Mouse (Mus musculus) hindlimb bud, embryonic 11.5 days (tissue): ENCODE results near the gene Cyb561.

Experiments used
- DNase-seq: peaks from one replicate; pipeline ENCODE4 v3.0.0-alpha.2; 2012; ENCODE audit warnings: low read depth, low spot score; ENCODE audit errors: extremely low spot score

Cyb561 gene

GRCm38 (mm10) chr11:105952911-105953386, at the start of gene Cyb561:
TSS of gene Cyb561 (minus strand) at chr11:105953336.
- DNase-seq = no peak

DNA sequence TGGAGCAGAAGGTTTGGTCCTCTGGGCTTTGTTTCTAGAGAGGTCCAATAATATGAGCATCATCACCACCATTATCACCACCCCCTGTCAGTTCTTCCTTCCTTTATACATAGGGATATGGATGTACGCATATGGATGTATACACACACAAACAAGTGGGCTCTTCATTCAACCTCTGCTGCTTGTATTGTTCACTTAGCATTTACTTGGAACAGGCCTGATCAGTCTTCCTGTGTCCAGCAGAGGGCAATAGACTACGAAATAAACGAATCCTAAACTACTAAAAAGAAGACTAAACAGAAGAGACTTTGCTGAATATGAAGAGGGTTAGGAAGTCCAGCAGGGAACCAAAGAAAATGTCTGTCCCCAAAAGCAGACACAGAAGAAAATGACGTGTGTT, 48.6 kb upstream of the Cyb561 start:
- DNase-seq = no peak

GRCm38 (mm10) chr11:106000062-106000461, 46.9 kb upstream of the Cyb561 start:
- no peak for DNase-seq

DNA sequence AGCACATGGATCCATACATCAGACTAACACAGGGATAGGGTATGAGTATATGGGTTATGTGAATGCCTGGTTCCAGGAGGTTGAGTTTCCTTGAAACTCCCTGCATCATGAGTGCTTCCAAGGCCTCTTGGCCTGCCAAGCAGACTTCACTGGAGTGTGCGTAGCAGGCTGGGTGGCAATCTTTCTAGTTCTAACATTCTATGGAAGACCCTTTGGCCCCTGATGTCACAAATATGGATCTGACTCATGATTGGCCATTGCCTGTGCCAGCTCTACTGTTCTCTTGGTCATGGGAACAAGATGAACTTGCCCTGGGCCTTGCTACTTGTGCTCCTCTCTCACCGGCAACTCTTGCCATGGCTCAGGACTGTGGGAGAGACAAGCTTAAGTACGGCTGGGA, 41.2 kb upstream of the Cyb561 start, which contains the start of gene Ace3:
TSS of gene Ace3 (plus strand) at position 301 of the 400 bp plus-strand sequence.
- DNase-seq = no peak

- no peak for DNase-seq
Observed at GRCm38 (mm10) chr11:105990231-105990630, 37.1 kb upstream of the Cyb561 start.

GRCm38 (mm10) chr11:105989446-105989845, 36.3 kb upstream of the Cyb561 start:
- DNase-seq = no peak

- DNase-seq = no peak
Observed at GRCm38 (mm10) chr11:105987446-105987845, 34.3 kb upstream of the Cyb561 start.

GRCm38 (mm10) chr11:105984452-105984851, 31.3 kb upstream of the Cyb561 start:
- no peak for DNase-seq

- DNase-seq = no peak
Observed at GRCm38 (mm10) chr11:105978634-105979033, 25.5 kb upstream of the Cyb561 start.

DNA sequence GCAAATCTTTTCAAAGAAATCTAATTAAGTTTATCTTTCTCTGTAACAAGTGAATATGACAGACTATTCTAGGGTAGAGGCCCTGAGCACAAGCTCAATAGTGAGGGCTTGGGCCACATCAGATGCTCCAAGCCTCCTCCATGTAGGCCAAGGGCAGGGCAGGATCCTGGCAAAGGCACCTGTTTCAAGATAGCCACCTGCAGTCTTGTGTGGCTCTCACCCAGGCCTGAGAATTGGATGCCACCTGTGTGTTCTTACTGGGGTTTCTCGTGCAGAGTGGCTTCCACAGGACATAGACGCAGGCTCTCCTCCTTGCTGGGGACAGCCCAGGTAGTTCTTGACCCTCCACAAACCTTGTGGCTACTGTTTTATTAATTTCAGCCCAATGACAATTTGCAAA, 25.1 kb upstream of the Cyb561 start:
- no peak for DNase-seq

DNA sequence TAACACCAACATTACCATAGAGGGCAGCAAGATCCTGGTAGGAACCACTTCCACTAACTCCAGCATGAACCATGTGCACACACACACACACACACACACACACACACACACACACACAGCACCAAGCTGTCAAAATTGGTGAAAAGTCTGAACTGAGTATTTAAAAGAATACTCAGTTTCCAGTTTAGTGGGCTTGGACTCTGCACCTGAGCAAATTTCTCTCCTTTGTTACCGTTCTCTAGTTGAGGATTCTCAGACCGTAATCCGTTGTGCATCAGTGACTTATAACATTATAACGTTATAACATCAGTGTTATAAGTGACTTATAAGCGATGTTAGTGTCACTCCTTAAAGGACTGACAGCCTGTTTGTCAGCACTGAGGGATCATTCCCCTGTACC, 22.5 kb upstream of the Cyb561 start:
- DNase-seq = no peak

DNA sequence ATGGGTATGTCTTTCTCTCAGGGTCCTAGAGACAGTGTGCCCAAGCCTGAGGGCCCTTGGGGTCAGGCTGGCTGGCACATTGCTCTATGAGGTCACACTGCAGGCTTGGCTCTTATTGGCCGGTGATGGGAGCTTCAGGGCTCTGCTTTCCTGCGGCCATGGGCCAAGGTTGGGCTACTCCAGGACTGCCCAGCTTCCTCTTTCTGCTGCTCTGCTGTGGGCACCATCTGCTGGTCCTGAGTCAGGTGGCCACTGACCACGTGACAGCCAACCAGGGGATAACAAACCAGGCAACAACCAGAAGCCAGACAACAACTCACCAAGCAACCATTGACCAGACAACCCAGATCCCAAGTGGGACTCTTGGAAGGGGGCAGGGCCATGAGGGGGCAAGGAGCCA, 21.9 kb upstream of the Cyb561 start:
- DNase-seq = no peak

DNA sequence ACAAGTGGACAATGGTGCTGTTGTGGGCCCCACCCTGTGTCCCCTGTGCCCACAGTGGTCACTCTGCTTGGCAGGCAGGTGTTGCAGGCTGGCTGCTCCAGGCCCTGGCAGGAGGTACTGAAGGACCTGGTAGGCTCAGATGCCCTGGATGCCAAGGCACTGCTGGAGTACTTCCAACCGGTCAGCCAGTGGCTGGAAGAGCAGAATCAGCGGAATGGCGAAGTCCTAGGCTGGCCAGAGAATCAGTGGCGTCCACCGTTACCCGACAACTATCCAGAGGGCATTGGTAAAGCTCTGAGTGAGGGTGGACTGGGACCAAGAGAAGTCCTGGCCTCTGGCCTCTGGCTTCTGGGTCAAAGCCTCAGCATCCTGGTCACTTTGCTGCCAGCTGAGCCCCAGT, 21.5 kb upstream of the Cyb561 start:
- DNase-seq = no peak

GRCm38 (mm10) chr11:105969516-105969915, 16.4 kb upstream of the Cyb561 start:
- DNase-seq = no peak

DNA sequence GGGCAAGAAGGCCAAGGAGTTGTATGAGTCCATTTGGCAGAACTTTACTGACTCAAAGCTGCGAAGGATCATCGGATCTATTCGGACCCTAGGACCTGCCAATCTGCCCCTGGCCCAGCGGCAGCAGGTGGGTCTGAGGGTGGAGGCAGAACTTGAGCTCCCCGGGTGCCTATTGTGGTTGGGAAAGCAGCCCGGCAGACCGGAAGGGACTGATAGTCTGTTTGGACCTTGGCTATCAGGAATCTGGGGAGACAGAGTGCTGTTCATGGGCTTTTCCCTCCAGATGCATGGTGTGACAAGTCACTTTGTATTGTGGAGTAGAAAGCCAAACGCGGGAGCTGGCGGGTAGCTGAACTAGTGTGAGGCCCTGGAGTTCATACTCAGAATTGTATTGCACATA, 15.8 kb upstream of the Cyb561 start:
- no peak for DNase-seq

DNA sequence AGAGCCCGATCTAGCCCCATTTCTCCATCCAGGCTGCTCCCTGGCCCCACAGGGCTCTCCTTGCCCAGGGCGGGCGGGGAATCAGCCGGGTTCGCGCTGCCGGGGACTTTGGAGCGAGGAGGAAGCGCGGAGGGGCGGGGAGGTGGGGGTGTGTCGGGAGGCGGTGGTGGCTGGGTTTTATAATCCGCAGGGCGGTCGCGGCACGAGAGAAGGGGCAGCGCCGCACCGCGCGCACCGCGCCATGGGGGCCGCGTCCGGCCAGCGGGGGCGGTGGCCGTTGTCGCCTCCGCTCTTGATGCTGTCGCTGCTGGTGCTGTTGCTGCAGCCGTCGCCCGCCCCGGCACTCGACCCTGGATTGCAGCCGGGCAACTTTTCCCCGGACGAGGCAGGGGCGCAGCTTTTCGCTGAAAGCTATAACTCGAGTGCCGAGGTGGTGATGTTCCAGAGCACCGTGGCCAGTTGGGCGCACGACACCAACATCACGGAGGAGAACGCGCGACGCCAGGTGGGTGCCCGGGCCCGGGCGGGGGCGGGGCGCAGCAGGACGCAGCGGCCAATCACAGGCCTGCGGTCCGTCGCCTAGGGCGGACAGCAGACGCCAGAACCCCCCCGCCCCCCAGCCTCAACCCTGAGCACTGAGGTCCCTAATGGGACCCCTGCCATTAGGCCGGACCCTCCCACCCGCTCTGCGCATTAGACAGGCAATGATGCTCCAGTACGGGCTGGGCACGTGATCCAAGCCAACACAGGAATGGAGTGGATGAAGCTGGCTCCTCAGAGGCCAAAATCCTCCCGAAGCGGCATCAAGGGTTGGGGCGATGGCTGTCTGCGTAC, 14.8 kb upstream of the Cyb561 start, which contains the start of gene Ace:
TSS of gene Ace (plus strand) at position 205 of the 834 bp plus-strand sequence.
- no peak for DNase-seq

DNA sequence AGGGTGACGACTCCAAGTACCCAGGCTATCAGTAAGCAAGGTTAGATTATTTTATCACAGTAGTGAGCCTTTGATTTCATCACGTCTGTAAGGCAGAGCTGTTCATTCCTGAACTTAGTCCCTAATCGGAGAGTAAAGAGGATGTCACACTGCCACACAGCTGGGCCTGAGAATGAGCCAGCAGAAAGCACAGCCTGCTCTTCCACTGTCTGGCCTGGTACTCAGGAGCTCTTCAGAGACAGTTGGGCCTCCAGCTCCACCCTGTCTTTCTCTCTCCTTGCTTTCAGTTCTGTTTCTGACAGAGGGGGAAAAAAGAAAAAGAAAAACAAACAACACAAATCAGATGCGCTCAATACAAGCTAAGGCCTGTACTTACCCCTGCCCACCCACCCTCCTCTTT, 13.2 kb upstream of the Cyb561 start:
- no peak for DNase-seq

DNA sequence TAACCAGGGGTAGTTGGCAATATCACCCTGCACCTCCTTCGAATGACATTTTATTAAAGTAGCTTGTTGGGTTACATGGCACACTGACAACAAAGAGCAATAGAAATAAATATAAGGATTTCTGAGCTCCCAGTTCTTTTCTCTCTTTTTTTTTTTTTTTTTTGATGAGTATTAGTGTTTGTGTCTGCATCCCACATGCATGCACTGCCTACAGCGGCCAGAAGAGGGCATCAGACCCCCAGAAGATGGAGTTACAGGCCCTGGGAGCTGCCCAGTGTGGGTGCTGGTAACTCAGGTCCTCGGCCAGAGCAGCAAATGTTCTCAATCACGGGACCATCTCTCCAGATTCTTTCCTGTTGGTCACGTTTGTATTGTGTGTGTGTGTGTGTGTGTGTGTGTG, 11.6 kb upstream of the Cyb561 start:
- no peak for DNase-seq

GRCm38 (mm10) chr11:105959355-105959754, 6.2 kb upstream of the Cyb561 start:
- no peak for DNase-seq

DNA sequence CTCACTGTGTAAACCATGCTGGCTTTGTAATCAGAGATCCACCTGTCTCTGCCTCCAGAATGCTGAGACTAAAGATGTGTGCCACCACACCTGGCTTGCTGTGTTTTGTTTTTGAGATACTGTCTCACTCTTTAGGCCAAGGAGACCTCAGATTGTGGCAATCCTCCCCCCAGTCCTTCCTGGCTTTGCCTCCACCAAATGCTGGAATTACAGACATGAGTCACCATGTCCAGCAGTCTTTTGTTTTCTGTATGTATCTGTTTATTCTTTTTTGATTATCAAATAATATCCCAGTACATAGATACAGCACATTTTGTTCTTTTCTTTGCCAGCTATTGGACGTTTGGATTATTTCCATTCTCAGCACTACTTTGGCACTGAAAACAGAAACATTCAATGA, 5.4 kb upstream of the Cyb561 start:
- DNase-seq = no peak

DNA sequence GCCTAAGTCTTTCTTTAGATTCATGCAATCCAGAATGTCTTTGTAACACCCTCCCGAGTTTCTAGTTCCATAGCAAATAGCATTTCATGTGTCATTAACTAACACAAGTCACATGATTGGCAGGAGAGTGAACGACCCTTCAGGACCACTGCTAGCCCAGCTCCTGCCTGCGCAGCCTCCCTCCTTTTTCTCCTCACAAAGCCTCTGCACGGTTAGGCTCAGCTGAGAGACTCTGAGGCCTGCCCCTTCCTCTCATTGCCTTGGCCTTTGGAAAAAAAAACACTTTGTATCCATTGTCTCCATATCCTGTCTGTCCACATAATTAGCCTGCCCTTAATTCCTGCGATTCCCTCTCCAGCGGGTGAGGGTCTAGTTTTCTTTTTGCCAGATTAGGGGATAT, 4.4 kb upstream of the Cyb561 start:
- no peak for DNase-seq

GRCm38 (mm10) chr11:105955815-105956430, 2.8 kb upstream of the Cyb561 start:
- DNase-seq = no peak
